Mouse (Mus musculus): Measurements from ENCODE around the gene Ppp1r35.

The Ppp1r35 gene

GRCm38 (mm10) chr5:137826421-137826820 is 47.8 kb downstream of the Ppp1r35 start:
- no peak for DNase-seq (ENCODE audit: low spot score in 2 of 2)

GRCm38 (mm10) chr5:137828694-137829093 is 50.0 kb downstream of the Ppp1r35 start:
- DNase-seq (ENCODE audit: low spot score in 2 of 2), result no peak
